Mouse (Mus musculus) liver, postnatal 0 days (tissue): ENCODE data around the gene Rbms2. TPM values are rescaled to one million over a fixed set of nuclear protein-coding genes. Genes with fewer than 3 reads are reported as not detected.
A peak's percentile ranks its signal among the peaks of the same experiment; 100 is the strongest.

Experiments used
- ATAC-seq: fragments of 200-750 bp; cut with Nextera tagmentation; 2 replicates; pipeline ENCODE4 v1.8.0; 2017; ENCODE audit warnings: mild to moderate bottlenecking, moderate library complexity
- DNase-seq: peaks from one replicate; pipeline ENCODE4 v3.0.0-alpha.2; 2016
- H3K27ac ChIP-seq: fragments of 300-500 bp; sonication (generic); 2 replicates; pipeline ENCODE4 v1.5.1; 2014; ENCODE audit warnings: antibody characterized with exemption, moderate library complexity, mild to moderate bottlenecking, low read depth
- H3K27me3 ChIP-seq: fragments of 300-500 bp; sonication (generic); 2 replicates; pipeline ENCODE4 v1.6.1; 2014; ENCODE audit warnings: low read length, control low read depth, mixed read lengths; ENCODE audit not compliant: insufficient read depth
- H3K36me3 ChIP-seq: fragments of 300-500 bp; sonication (generic); replicated peaks from 2 replicates; pipeline ENCODE4 v1.6.1; 2014; ENCODE audit warnings: mild to moderate bottlenecking, control low read depth, low read length, moderate library complexity, mixed read lengths; ENCODE audit not compliant: insufficient read depth
- H3K4me1 ChIP-seq: fragments of 300-500 bp; sonication (generic); 2 replicates; pipeline ENCODE4 v1.6.1; 2014; ENCODE audit warnings: antibody characterized with exemption, mild to moderate bottlenecking, control low read depth; ENCODE audit not compliant: insufficient read depth
- H3K4me2 ChIP-seq: fragments of 300-500 bp; sonication (generic); 2 replicates; pipeline ENCODE4 v1.6.1; 2014; ENCODE audit warnings: low read depth, mild to moderate bottlenecking, low read length, moderate library complexity, mixed read lengths
- H3K4me3 ChIP-seq: fragments of 300-500 bp; sonication (generic); 2 replicates; pipeline ENCODE4 v1.5.1; 2014; ENCODE audit warnings: low read depth, low read length
- H3K9ac ChIP-seq: fragments of 300-500 bp; sonication (generic); replicated peaks from 2 replicates; pipeline ENCODE4 v1.6.1; 2014; ENCODE audit warnings: mild to moderate bottlenecking, moderate library complexity
- H3K9me3 ChIP-seq: fragments of 300-500 bp; sonication (generic); 2 replicates; pipeline ENCODE4 v1.6.1; 2016; ENCODE audit warnings: mild to moderate bottlenecking, control low read depth, low read length, mixed read lengths
- CTCF ChIP-seq: sonication (generic); IDR thresholded peaks from 2 replicates; pipeline ENCODE4 v1.5.1; 2016; ENCODE audit warnings: antibody characterized with exemption, low read depth
- EP300 ChIP-seq: IDR thresholded peaks from 2 replicates; pipeline ENCODE4 v1.6.1; 2016; ENCODE audit warnings: antibody characterized with exemption, low read depth, mild to moderate bottlenecking
- WGBS: fragments of 180-500 bp; shearing (Covaris S2); extraction: QIAGEN DNeasy Blood & Tissue Kit; methylation state at CpG from one replicate; pipeline ENCODE4 v1.1.7; 2014; ENCODE audit not compliant: insufficient replicate concordance; 5-methylcytosine and 5-hydroxymethylcytosine counted together
- polyA plus RNA-seq: library from polyadenylated mRNA; unstranded; fragments of >200 nt; fragmentation: Nextera tagmentation; extraction: Ambion mirVana; gene quantifications from 2 replicates; pipeline ENCODE4 v1.2.1, GENCODE M21; 2015

The Rbms2 gene
- polyA plus RNA-seq, 1 experiment from 2014 or later, result 4.5 TPM

DNA sequence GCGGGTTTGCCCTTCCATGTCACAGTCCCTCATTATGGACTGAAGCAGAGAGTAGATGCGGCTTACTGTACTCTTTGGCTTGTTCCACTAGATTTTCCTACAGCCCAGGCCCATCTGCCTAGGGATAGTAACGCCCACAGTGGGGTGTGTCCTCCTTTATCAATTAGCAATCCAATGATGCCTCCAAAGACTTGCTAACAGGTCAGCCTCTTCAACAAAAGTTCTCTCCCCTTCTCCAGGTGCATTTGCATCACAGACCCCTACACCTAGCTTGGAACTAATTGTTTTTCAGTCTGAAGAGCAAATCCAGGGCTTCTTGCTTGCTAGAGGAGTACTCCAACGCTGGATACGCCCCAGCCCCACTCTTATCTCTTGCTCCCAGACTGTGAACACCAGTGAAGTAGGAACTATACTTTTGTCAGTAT, 7.1 kb upstream of the Rbms2 start:
- no peak overlapping the region for H3K4me3 ChIP-seq
- no peaks in the 10 kb centered on the region for H3K9me3 ChIP-seq
- ATAC-seq (peak; percentile 85), DNase-seq (peak; percentile 52)
- H3K4me1 ChIP-seq, result peaks cover 7% of the 10 kb centered on the region
- no peak for TF ChIP-seq CTCF
- peak; percentile 63; the same call in 1 of the 2 replicates for TF ChIP-seq EP300
- 61% methylated on average over 5 of the region's 5 CpGs for whole genome bisulfite sequencing
- H3K36me3 ChIP-seq, result no peaks in the 10 kb centered on the region
- no peaks in the 10 kb centered on the region for H3K27me3 ChIP-seq
- 0 out of 2 replicates have a peak overlapping the region, but pooled peaks have one; percentile 3 for H3K9ac ChIP-seq
- H3K27ac ChIP-seq, result peak overlapping the region; percentile 56
- peak overlapping the region; percentile 52 for H3K4me2 ChIP-seq

DNA sequence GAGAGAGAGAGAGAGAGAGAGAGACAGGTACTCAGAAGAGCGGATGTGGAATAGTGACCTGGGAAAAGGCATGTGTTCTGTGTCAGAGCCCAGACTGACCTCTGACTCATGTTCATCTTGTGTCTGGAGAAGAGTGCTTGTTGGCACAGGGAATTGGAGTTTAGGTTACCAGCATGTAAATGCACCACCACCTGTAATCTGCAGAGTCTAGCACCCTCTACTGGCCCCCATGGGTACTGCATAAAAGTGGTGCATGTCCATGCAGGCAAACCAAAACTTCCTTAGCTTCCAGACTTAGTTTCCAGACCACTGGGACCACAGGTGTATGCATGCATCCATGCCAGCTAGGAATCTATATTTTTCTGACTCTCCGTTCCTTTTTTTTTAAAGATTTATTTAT, 5.9 kb upstream of the Rbms2 start:
- Histone ChIP-seq H3K4me3 (no peak overlapping the region), H3K4me2 (no peak overlapping the region), H3K27ac (no peak overlapping the region), H3K9me3 (no peaks in the 10 kb centered on the region), H3K4me1 (peaks cover 7% of the 10 kb centered on the region), H3K9ac (no peak overlapping the region), H3K27me3 (no peaks in the 10 kb centered on the region), H3K36me3 (no peaks in the 10 kb centered on the region)
- WGBS, result 43% methylated on average over 2 of the region's 2 CpGs
- ATAC-seq, result peak; percentile 59
- peak; percentile 92 for DNase-seq
- TF ChIP-seq CTCF (peak; percentile 99), EP300 (no peak)

GRCm38 (mm10) chr10:128185277-128185940, 5.3 kb upstream of the Rbms2 start:
- no peaks in the 10 kb centered on the region for H3K36me3 ChIP-seq
- no peak overlapping the region for H3K4me2 ChIP-seq
- no peaks in the 10 kb centered on the region for H3K27me3 ChIP-seq
- peaks cover 7% of the 10 kb centered on the region for H3K4me1 ChIP-seq
- no peak overlapping the region for H3K4me3 ChIP-seq
- H3K9ac ChIP-seq, result no peak overlapping the region
- 66% methylated on average over 6 of the region's 6 CpGs for WGBS
- H3K9me3 ChIP-seq, result no peaks in the 10 kb centered on the region
- ATAC-seq (no peak), DNase-seq (no peak)
- no peak overlapping the region for H3K27ac ChIP-seq
- TF ChIP-seq CTCF (no peak), EP300 (no peak)

DNA sequence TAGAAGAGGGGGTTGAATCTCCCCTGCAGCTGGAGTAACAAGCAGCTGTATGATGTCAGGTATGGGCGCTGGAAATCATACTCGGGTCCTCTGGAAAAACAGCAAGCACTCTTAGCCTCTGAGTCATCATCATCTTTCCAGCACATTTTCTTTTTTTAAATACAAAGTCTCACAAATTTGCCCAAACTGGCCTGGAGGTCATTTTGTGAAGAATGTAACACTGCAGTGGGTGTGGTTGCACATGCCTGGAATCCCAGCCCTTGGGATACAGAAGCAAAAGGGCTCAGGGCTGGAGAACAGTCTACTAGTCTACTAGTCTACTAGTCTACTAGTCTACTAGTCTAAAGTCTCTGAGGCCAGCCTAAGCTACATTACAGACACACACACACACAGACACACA, 4.2 kb upstream of the Rbms2 start:
- no peaks in the 10 kb centered on the region for H3K9me3 ChIP-seq
- WGBS, result 80% methylated on average over 2 of the region's 2 CpGs
- no peak for ATAC-seq
- H3K4me3 ChIP-seq, result no peak overlapping the region
- H3K4me2 ChIP-seq, result no peak overlapping the region
- no peak overlapping the region for H3K27ac ChIP-seq
- H3K27me3 ChIP-seq, result no peaks in the 10 kb centered on the region
- no peak for DNase-seq
- H3K36me3 ChIP-seq, result no peaks in the 10 kb centered on the region
- no peak overlapping the region for H3K9ac ChIP-seq
- H3K4me1 ChIP-seq, result peaks cover 7% of the 10 kb centered on the region
- no peak for TF ChIP-seq EP300
- no peak for TF ChIP-seq CTCF

- TF ChIP-seq CTCF, result no peak
- no peak for TF ChIP-seq EP300
- 82% methylated on average over 4 of the region's 4 CpGs for WGBS
- Histone ChIP-seq H3K4me3 (no peak overlapping the region), H3K4me1 (peaks cover 8% of the 10 kb centered on the region; the same call in 1 of the 2 replicates), H3K27ac (no peak overlapping the region), H3K27me3 (no peaks in the 10 kb centered on the region), H3K4me2 (no peak overlapping the region), H3K9ac (no peak overlapping the region), H3K36me3 (no peaks in the 10 kb centered on the region), H3K9me3 (no peaks in the 10 kb centered on the region)
- ATAC-seq (no peak), DNase-seq (no peak)
Measured at GRCm38 (mm10) chr10:128177316-128177715, 2.8 kb downstream of the Rbms2 start.

DNA sequence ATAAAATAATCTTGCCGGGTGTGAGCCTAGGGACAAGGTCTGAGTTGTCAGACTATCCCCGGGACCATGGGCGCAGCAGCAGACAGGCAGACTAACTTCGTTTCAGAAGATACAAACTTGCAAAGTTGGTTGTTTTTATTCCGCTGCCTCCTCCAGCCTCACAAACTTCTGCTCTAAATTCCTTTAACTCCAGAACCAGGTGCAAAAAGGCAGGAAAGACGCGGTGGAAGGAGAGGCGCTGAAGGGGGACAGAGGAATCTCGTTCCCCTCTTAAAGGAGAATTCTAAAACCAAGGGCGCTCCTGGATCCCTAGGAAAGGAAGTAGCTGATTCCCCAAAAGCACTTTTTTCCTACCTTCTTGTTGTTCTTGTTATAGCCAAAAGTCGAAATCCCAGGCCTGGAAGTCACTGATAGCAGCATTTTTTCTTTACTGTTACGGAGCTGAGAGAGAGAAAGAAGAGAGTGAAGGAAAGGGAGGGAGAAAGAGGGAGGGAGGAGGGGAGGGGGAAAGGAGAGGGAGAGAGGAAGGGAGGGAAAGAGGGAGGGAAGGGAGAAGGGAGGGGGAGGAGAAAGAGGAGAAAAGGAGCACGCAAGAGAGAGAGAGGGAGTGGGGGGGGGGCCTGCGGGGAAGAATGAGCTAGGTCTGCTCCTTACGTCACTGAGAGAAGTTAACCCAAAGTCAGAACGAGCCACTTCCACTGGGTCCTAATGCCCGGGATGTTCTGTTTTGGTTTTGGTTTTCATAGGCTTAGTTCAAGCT, 3.9 kb downstream of the Rbms2 start:
- peak; percentile 78 for DNase-seq
- no peak for TF ChIP-seq CTCF
- no peak for TF ChIP-seq EP300
- under 1% methylated on average over 17 of the region's 17 CpGs for WGBS
- Histone ChIP-seq H3K9ac (peak overlapping the region; percentile 76), H3K9me3 (no peaks in the 10 kb centered on the region), H3K4me3 (peak overlapping the region; percentile 71), H3K4me1 (peaks cover 8% of the 10 kb centered on the region; the same call in 1 of the 2 replicates), H3K27me3 (no peaks in the 10 kb centered on the region), H3K4me2 (peak overlapping the region; percentile 92), H3K36me3 (no peaks in the 10 kb centered on the region), H3K27ac (peak overlapping the region; percentile 75)
- ATAC-seq, result peak; percentile 84
